Mouse (Mus musculus): ENCODE measurements around the gene Sgcd. TPM values are rescaled to one million over a fixed set of nuclear protein-coding genes. Genes with fewer than 3 reads are reported as not detected.

The Sgcd gene
- total RNA-seq (2023), result not detected

GRCm38 (mm10) chr11:47988697-47989533 is at the start of gene Sgcd:
Gene Sgcd (minus strand): TSS chr11:47988969.

